Mouse (Mus musculus): ENCODE results near the gene Trp53.
"Not testable (repeated sequence)": the region's sequence is repeated elsewhere in the genome, so short reads cannot be mapped to it uniquely, and the experiment has no call there.

Gene Trp53

DNA sequence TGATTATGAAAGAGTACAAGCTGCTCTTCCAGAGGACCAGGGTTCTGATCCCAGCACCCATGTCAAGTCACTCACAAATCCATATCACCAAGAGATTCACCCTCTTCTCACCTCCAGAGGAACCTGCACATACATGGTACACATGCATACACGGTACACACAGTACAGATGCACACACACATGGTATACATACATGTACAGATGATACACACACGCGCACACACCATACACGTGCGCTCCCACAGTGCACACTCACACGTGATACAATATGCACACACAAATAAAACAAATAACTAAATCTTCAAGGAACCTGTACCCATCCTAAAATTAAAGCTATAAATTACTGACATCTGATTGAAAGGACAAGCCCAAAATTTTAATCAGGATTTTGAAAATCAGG lies 14.7 kb downstream of the Trp53 start:
- no peak for DNase-seq (ENCODE audit: low spot score)

DNA sequence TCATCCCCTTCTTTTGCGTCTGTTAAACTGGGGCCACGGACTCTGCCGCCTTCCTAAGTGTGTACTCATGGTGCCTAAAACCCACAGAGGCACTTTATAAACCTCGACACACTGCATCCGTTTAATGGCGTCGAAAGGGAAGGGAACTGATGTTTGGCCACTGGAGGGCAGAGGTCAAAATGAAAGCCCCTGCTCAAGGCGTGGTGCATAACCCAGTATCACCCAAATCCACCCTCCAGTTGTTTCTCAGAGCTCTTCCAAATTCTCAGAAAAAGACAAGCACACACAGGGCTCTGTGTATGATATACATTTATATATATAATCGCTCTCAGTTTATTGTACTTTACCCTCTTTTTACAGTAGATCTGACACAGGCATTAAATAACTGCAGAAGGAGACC lies 19.3 kb downstream of the Trp53 start:
- peak; percentile 73 for DNase-seq (ENCODE audit: low spot score)

DNA sequence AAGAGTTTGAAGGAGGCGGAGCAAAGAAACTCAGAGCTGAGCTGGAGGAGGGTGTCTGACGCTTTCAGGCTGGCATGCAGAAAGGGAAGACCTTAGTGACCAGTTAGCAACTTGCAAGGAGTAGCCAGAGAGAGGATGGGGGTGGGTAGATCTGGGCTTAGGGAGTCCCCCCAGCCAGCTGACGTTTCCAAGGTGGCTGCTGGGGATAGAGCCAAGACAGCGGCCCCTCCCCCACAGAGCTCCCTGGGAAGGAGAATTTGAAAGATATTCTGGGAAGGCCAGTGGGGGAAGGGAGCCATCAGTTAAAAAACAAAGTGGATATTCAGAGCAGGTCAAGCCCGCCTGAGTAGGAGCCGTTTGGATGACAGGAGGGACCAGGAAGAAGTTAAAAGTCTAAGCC lies 19.9 kb downstream of the Trp53 start:
- no peak for DNase-seq (ENCODE audit: low spot score)

DNA sequence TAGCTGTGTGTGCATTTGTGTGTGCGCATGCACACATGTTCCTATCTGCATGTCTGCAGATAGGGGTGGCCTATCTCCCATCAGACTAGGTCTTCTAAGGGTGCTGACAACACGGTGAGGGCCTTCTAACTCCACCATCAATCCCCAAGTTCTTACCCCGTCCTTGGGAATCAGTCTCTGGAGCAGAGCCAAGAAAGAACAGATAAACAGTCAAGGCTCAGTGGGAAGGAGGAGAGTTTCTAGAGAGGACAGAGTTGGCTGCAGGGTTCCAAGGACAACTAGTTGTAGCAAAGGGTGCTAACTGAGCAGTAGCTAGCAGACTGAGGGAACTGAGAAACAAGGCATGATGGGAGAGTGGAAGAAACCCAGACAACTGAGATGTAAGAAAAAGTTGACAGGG lies 21.6 kb downstream of the Trp53 start:
- DNase-seq (ENCODE audit: low spot score): no peak

DNA sequence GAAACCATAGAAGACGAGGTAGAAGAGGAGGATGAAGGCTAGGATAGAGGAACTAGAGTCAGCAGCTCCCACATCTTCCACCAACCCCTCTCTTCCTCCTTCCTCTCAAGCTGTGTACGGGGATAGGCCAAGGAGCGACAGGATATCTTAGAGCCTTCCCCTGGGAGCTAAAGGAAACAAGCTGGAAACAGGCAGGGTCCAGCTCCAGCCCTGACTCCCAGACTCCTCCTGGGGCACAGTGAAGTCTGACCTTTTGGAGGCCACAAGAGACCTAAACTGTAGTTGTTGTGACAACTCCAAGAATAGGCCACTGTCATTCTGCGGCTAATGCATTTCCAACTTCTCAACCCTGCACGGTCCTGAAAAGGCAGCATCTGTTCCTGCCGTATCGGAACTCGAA lies 23.4 kb downstream of the Trp53 start:
- no peak for DNase-seq (ENCODE audit: low spot score)

DNA sequence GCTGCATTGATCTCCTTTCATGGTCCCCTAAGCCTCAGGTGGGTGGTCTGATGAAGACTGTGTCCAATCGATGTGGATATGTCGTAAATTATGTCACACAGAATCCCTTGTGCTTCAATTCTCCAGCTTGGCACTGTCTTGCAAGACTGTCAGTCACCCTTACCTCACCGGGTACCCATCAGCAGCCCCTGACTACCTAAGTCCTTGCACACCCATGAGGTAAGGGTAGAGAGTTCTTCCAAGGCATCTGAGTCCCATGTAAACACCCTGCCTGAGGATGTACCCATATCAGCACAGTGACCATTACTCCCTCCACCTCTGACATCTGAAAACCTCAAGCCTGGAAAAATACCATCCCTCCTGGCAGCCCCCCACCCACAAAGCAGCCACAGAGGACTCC lies 24.2 kb downstream of the Trp53 start:
- no peak for DNase-seq (ENCODE audit: low spot score)

DNA sequence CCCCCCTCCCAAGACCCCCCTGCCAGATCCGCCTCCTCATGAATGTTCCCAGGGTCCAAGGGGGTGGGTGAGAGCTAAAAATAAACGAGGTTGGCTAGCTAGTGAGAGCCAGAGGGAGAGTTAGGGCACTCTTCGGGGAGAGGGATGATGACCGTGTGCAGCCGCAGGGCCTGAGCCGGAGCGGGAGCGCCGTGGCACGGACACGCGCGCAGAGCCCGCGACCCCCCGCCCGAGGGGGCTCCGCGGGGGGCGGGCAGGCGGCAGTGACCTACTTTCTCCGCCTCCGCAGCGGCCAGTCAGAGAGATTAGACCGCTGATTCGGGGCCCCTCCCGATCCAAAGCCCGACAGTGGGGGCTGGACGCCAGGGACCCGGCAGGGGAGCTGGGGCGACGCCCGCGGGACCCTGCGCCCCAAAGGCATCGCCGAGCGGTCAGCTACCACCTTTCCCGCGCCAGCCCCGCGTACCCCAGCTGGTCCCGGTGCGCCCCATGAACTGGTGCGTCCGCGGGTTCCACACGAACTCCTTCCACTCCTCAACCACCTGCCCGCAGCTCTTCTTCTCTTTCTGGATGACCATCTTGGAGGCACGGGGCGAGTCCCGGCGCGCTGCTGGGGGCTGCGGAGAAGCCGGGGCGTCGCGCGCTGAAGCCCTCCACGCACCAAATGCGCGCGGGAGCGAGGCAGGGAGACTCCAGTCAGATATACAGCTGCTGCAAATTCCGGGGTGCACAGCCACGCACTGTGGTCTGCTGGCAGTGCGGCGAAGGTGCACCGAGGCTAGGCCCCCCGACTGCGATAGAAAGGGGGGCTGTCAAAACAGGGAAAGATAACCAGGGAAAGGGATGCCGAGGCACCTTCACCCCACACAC lies 24.9 kb downstream of the Trp53 start:
- no peak for DNase-seq (ENCODE audit: low spot score)

DNA sequence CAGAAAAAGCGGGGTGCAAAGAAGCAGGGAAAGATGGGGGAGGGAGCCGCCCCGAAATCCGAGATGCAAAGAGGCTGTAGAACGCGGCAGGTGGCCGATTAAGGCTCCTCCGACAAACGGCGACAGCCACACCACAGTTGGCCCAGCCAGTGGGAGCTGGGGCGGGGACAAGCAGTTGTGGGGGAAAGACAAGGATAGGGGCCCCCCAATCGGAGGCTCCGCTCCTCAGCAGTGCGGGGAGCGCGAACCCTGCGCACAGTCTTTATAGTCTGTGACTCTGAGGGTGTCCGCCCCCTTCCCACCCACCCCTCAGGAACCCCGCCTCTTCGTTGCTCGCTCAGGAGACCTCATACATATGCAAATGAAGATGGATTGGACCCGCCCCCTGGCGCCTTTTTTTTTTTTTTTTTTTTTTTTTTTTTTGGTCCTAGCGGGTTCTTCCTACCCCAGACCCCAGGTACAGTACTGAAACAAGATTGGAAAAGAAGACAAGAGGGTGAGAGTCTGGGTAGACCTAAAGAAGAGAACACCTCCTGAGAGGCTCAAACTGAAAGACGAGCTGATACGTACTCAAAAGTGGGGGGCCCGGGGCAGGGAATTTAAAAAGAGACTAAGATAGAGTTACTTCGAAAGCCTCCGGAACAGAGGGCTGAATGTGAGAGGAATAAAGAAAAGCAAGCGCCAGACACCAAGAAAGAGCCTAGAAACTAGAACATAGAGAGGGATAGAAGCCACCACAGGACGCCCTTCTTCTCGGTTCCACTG lies 25.7 kb downstream of the Trp53 start, which contains the start of gene Atp1b2:
Atp1b2 (minus strand) TSS at position 217 of the 765 bp plus-strand sequence.
- peak; percentile 94 for DNase-seq (ENCODE audit: low spot score)

DNA sequence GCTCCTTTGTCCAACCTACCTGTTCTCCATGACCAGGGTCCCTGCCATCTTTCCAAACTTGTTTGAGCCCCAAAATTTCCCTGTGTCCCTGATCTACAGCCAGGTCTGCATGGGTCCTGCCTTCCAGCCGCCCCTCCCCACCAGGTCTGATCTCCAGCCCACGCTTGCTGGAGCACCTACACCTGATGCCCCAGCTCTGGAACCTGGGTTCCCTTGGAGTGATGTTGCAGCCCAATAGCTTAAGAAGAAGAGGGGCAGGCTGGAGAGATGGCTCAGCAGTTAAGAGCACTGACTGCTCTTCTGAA lies 26.3 kb downstream of the Trp53 start:
- DNase-seq (ENCODE audit: low spot score): no peak

DNA sequence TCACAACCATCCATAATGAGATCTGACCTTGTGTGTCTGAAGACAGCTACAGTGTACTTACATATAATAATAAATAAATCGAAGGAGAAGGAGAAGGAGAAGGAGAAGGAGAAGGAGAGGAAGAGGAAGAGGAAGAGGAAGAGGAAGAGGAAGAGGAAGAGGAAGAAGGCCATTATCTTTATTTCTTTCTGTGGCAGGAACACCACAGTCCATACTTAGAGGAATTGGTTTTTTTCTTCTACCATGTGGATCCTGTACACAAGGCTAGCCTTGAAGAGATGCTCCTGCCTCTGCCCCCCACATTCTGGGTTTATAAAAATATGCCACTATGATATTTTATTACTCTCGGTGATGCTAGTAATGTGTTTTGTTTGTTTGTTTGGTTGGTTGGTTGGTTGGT lies 26.7 kb downstream of the Trp53 start:
- no peak for DNase-seq (ENCODE audit: low spot score)

DNA sequence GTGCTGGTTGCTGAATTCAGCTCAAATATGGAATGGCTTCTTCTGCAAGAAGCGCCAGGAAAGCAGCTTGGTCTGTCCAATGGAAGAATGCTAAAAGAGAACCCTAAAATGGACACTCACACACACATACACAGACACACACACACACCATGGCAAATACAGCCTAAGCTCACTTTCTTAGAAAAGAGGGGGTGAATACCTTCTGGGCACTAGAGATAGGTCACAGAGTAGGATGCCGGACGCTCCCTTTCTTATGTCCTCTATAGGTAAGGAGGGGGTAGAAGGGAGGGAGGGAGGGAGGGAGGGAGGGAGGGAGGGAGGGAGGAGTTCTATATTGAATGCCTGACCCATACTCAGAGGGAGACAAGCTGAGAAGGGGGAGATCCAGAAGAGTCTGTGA lies 28.4 kb downstream of the Trp53 start:
- no peak for DNase-seq (ENCODE audit: low spot score)

DNA sequence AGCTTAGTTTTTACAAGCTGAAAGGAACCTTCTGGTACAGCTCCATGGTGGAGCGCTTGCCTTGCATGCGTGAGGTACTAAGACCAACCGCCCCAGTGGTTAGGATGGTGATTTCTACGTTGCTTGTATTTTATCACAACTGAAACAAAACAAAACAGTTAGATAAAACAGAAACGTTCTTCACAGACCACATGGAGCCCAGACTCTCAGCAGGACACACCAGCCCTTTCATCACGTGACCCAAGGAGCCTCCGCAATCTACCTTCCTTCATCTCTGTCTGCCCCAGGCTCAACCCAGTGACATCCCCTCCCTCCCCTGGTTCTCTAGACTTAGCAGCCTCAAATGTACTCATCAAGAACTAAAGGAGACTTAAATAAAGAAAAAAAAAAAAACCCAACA lies 29.3 kb downstream of the Trp53 start:
- DNase-seq (ENCODE audit: low spot score): no peak

DNA sequence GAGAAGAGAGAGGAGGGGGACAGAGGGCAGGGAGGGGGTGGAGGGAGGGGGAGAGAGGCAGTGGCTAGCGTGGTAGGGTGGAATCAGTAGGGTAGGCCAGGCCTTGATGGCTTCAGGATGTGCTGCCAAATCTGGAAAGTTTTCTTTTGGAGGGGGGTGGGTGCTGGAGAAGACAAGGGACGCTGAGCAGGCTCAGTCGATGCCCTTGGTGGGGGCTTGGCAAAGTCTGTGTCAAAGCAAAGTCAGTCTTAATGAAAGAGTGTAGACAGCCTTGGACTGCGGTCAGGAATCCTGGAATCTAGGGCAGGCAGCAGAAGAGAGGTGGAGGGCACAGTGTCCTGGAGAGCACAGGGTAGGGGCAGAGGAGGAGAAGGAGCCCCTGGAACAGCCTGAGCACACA lies 30.7 kb downstream of the Trp53 start:
- DNase-seq (ENCODE audit: low spot score): no peak

DNA sequence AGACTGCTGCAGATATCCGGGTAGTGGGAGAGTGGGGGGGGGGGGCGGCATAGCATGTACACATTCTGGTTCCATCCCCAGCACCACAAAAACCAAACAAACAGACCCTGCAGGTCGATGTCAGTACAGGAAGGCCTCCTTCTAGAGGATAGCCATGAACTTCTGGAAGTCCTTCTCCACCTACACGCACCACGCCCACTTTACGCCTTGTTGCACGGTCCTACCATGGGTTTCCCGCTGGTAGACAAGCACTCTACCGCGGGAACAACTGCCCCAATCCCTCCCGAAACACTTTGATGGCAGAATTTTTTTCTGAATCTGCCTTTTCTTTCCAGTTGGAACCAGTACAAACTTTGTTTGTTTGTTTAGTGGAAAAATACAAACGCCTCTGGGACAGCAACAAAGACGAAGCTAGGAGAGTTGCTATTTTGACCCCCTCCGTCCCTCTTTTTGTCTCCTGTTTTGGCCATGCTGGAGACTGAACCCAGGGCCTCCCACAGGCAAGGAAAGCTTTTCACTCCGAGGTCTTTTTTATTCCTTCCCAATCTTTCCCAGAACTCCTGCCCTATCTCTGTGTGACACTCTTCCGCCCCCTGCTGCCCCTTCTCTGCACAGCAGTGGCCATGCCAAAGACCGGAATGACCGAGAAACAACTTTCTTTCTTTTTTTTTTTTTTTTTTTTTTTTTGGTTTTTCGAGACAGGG lies 33.5 kb downstream of the Trp53 start:
- no peak for DNase-seq (ENCODE audit: low spot score)

DNA sequence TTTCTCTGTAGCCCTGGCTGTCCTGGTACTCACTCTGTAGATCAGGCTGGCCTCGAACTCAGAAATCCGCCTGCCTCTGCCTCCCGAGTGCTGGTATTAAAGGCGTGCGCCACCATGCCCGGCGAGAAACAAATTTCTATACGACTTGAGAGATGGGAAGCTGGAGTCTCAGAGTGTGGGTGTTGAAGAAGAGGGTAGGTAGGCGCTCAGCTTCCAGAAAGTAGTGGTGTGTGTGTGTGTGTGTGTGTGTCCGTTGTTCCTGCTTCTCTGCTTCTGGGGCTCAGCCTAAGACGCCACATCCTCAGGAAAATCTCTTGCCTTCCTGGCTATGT lies 34.1 kb downstream of the Trp53 start:
- not testable (repeated sequence) for DNase-seq (ENCODE audit: low spot score)

DNA sequence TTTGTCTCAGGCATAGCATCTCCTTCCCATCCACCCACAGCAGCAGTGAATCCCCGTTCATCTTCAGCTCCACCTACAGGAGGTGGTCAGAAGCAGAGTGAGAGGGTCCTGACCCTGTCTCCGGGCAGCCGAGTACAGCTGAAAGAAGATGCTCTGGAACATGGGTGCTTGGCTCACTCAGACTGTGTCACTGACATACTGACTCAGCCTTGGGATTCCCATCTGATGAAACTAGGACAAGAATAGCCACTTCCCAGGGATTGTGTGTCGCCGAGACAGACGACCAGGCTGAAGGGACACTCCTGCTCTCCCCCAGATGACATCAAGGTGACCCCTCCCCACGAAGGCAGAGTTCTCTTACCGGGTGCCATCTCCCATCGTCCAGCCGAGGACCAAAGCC lies 36.6 kb downstream of the Trp53 start:
- no peak for DNase-seq (ENCODE audit: low spot score)

DNA sequence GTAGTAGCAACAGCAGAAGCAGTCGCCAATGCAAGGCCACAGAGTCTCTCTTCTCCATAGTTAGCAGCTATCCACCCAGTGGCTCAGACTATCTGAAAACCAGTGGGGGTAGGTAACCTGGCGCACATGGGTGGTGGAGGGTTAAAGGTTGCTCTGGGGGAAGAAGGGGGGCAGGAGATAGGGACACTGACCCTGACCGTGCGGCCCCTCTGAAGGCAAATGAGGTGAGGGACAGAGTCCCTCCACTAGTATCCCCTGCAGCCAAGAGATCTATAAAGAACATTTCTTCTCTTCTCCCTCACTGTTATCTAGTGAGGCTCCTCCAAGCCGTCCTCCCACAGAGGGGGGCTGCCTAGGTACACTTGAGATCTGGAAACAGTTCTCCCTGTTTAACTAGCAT lies 37.6 kb downstream of the Trp53 start, which contains the start of gene Shbg:
Shbg (minus strand) TSS at position 101 of the 400 bp plus-strand sequence.
- no peak for DNase-seq (ENCODE audit: low spot score)

DNA sequence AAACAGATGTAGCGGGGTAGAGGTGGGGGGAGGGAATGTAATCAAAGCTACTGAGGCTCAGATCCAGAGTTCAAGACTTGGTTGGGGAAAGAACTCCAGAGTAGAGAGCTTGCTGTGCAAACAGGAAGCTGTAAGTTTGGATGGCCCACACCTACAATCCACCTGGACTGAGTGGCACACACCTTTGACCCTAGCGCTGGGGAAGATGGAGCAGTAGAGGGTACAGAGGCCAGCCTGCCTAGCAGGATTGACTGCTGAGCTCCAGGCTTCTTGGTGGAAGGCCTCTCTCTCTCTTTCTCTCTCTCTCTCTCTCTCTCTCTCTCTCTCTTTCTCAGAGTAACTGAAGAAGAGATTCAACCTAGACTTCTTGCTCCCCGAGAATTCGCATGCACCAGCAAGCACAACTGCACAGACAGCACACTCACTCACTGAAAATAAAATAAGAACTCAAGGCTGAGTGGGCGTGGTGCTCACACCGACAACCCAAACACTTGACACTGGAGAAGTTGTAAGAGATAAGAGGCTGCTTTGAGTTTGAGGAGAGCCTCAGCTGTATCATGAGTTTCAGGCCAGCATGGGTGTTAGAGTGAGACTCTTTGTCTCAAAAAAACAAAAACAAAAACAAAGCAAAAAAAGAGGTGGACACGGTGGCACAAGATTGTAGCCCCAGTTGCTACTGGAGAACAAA lies 40.4 kb downstream of the Trp53 start:
- no peak for DNase-seq (ENCODE audit: low spot score)

DNA sequence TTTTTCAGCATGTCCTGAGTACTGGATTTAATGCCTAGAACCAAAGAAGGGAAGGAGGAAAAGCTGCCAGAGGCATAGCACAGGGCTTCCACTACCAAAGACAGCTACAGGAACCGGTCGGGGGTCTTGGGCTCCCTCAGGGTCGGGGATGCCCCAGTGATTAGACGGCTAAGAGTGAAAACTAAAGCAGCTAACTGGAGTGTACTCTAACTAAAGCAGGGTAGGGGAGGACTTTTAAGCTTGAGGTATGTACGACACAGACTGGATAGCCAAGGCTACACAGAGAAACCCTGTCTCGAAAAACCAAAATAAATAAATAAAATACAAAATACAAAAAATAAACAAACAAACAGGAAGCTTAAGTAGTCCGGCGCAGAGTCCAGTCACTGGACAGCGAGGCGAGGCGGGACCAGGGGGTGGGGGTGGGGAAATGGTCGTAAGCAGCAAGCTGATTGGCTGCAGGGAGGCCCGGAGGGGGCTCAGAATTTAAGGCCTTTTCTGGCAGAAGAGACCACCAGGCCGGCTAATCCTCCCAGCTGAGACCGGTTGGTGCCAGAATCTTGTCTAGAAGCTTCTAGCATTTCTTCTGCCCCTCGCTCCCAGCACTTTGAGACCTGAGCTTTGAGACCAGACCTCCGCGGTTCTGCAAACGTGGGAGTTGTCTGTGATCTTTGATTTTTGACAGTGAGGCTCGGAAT lies 41.6 kb downstream of the Trp53 start, which contains the start of gene Sat2:
Sat2 (plus strand) TSS at position 454 of the 698 bp plus-strand sequence.
- no peak for DNase-seq (ENCODE audit: low spot score)

DNA sequence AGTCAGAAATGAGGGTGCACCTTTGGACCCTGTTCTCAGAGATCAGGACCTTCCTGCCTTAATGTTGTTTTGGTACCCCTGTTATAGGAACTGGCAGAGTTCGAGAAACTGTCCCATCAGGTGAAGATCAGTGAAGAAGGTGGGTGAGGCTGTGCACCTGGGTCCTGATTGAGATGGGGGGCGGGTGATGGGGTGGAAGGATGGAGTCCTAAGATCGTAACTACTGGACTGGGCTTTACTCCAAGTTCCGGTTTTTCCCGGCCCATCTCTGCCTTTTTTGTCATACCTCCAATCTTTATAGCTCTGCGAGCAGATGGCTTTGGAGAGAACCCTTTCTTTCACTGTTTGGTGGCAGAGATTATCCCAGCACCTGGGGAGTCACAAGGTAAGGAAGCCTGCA lies 42.2 kb downstream of the Trp53 start:
- no peak for DNase-seq (ENCODE audit: low spot score)

DNA sequence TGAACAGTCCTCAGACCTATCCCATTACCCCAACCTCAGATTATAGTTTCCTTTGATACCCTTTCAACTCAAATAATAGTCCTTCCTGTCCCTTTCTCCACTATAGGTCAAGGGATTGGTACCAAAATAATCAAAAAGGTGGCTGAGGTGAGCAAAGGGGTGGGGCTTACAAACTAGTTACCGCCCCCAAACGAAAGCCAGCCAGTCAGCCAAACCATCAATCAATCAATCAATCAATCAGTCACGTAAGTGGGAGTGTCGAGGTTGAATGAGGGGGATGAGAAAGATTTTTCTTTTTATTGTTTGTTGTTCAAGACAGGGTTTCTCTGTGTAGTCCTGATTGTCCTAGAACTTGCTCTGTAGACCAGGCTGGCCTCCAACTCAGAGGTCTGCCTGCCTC lies 42.8 kb downstream of the Trp53 start:
- DNase-seq (ENCODE audit: low spot score): no peak

DNA sequence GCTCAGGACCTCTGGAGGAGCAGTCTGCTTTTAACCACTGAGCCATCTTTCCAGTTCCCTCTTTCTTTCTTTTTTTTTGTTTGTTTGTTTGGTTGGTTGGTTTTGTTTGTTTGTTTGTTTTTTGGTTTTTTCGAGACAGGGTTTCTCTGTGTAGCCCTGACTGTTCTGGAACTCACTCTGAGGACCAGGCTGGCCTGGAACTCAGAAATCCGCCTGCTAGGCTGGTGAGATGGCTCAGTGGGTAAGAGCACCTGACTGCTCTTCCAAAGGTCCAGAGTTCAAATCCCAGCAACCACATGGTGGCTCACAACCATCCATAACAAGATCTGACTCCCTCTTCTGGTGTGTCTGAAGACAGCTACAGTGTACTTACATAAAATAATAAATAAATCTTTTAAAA lies 44.2 kb downstream of the Trp53 start:
- not testable (repeated sequence) for DNase-seq (ENCODE audit: low spot score)

Data from c-Kit-positive CD71-positive TER-119-positive erythroid progenitor cells, embryonic 14.5 days (primary cell).